Mouse (Mus musculus): Measurements from ENCODE around the gene Xkr8.

DNA sequence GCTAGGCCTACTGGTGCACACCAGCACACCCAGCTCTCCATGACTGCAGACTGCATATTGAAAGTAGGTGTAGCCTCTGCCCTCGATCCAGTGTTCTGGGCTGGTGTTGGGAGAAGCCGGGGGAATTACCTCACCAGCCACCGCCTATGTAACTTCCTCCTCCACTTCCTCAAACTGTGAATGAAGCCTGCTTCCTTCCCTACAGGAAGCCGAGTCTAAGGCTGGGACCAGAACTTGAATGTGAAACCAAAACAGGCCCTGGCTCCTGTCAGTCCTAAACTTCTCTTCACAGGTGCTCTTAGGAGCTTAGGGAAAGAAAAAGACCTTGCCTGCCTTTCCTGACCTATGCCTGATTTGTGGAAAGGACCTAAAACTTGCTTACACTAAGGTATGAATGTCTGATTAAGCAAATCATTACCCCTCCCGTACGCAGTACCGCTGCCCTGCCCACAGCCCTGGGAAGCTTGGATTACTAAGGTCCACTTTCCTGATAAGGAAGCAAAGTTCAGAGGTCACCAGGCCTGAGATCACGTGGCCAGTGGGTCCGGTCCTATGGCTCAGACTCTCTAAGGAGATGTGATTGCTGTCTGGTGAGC lies 15.4 kb upstream of the Xkr8 start:
- no peak for TF ChIP-seq CTCF (IDR thresholded peaks at IDR 0.05; ENCODE audit: low read depth)
- no peak for TF ChIP-seq EP300 (optimal IDR thresholded peaks at IDR 0.05)

Measured in stomach, postnatal 0 days (tissue).